Mouse (Mus musculus) limb, embryonic 11.5 days (tissue): ENCODE results near the gene Zfp385c. TPM values are rescaled to one million over a fixed set of nuclear protein-coding genes. Genes with fewer than 3 reads are reported as not detected.

Source experiments
- ATAC-seq: fragments of 200-750 bp; cut with Nextera tagmentation; 2 replicates; pipeline ENCODE4 v1.8.0; 2017; ENCODE audit warnings: low read depth; ENCODE audit not compliant: insufficient number of reproducible peaks, low FRiP score, low TSS enrichment
- DNase-seq: peaks from one replicate; pipeline ENCODE4 v3.0.0-alpha.2; 2015; ENCODE audit warnings: low spot score
- H3K27ac ChIP-seq: fragments of 300-500 bp; sonication (generic); replicated peaks from 2 replicates; pipeline ENCODE4 v1.5.1; 2014; ENCODE audit warnings: low read depth, mild to moderate bottlenecking, low read length
- H3K27me3 ChIP-seq: fragments of 300-500 bp; sonication (generic); 2 replicates; pipeline ENCODE4 v1.6.1; 2014; ENCODE audit warnings: mild to moderate bottlenecking, low read length, mixed read lengths; ENCODE audit not compliant: control insufficient read depth, insufficient read depth
- H3K36me3 ChIP-seq: fragments of 300-500 bp; sonication (generic); 2 replicates; pipeline ENCODE4 v1.6.1; 2014; ENCODE audit warnings: mild to moderate bottlenecking, low read length, moderate library complexity, mixed read lengths; ENCODE audit not compliant: control insufficient read depth, insufficient read depth
- H3K4me1 ChIP-seq: fragments of 300-500 bp; sonication (generic); 2 replicates; pipeline ENCODE4 v1.6.1; 2014; ENCODE audit warnings: low read length, mixed read lengths; ENCODE audit not compliant: control insufficient read depth, insufficient read depth
- H3K4me2 ChIP-seq: fragments of 300-500 bp; sonication (generic); 2 replicates; pipeline ENCODE4 v1.6.1; 2014; ENCODE audit warnings: low read depth, mild to moderate bottlenecking, moderate library complexity; ENCODE audit not compliant: severe bottlenecking
- H3K4me3 ChIP-seq: fragments of 300-500 bp; sonication (generic); 2 replicates; pipeline ENCODE4 v1.5.1; 2014; ENCODE audit warnings: low read depth, low read length
- H3K9ac ChIP-seq: fragments of 300-500 bp; sonication (generic); 2 replicates; pipeline ENCODE4 v1.6.1; 2014; ENCODE audit warnings: mild to moderate bottlenecking, low read length
- H3K9me3 ChIP-seq: fragments of 300-500 bp; sonication (generic); 2 replicates; pipeline ENCODE4 v1.6.1; 2016; ENCODE audit warnings: low read length; ENCODE audit not compliant: control insufficient read depth
- WGBS: fragments of 180-500 bp; shearing (Covaris S2); extraction: QIAGEN DNeasy Blood & Tissue Kit; methylation state at CpG from one replicate; pipeline ENCODE4 v1.1.7; 2014; 5-methylcytosine and 5-hydroxymethylcytosine counted together
- polyA plus RNA-seq: library from polyadenylated mRNA; unstranded; fragments of >200 nt; fragmentation: Nextera tagmentation; extraction: Ambion mirVana; gene quantifications from 2 replicates; pipeline ENCODE4 v1.2.1, GENCODE M21; 2014

The Zfp385c gene
- polyA plus RNA-seq, 1 experiment from 2014 or later: 0.19 TPM

GRCm38 (mm10) chr11:100577852-100578599 is 114.2 kb downstream of the Zfp385c start:
- WGBS: 86% methylated on average over 8 of the region's 8 CpGs
- ATAC-seq: no peak
- H3K36me3 ChIP-seq: peaks cover 11% of the 10 kb centered on the region
- no peak for DNase-seq
- H3K27me3 ChIP-seq: no peaks in the 10 kb centered on the region
- no peak overlapping the region for H3K9ac ChIP-seq
- H3K9me3 ChIP-seq: no peaks in the 10 kb centered on the region
- no peak overlapping the region for H3K4me3 ChIP-seq
- H3K4me2 ChIP-seq: no peak overlapping the region
- H3K4me1 ChIP-seq: no peaks in the 10 kb centered on the region
- no peak overlapping the region for H3K27ac ChIP-seq

Other genes starting within 250 kb of the Zfp385c start
- 13.8 and 15.7 TPM in 2 replicates for gene Klhl11, start 219.7 kb downstream of the Zfp385c start, polyA plus RNA-seq
- 182 and 195 TPM in 2 replicates for gene Acly, start 164.5 kb downstream of the Zfp385c start, polyA plus RNA-seq
- gene Ttc25, start 146.8 kb downstream of the Zfp385c start, polyA plus RNA-seq: 0.62 and 1.1 TPM in 2 replicates
- gene Cnp, start 117.6 kb downstream of the Zfp385c start, polyA plus RNA-seq: 21.9 and 23.8 TPM in 2 replicates
- 80.9 and 90.2 TPM in 2 replicates for gene Nkiras2, start 73.2 kb downstream of the Zfp385c start, polyA plus RNA-seq
- gene Dnajc7, start 72.3 kb downstream of the Zfp385c start, polyA plus RNA-seq: 69.9 and 98.4 TPM in 2 replicates
- 2.0 and 2.8 TPM in 2 replicates for gene Dhx58, start 11.8 kb upstream of the Zfp385c start, polyA plus RNA-seq
- gene Kat2a, start 20.0 kb upstream of the Zfp385c start, polyA plus RNA-seq: 60.1 and 68.9 TPM in 2 replicates
- 0.24 and 0.41 TPM in 2 replicates for gene Hspb9, start 21.4 kb upstream of the Zfp385c start, polyA plus RNA-seq
- gene Rab5c, start 45.8 kb upstream of the Zfp385c start, polyA plus RNA-seq: 45.8 and 68.7 TPM in 2 replicates
- not detected in 2 replicates for gene Kcnh4, start 67.5 kb upstream of the Zfp385c start, polyA plus RNA-seq
- gene Hcrt, start 70.5 kb upstream of the Zfp385c start, polyA plus RNA-seq: not detected in 2 replicates
- 2.6 and 2.8 TPM in 2 replicates for gene Ghdc, start 78.5 kb upstream of the Zfp385c start, polyA plus RNA-seq
- 16.9 and 19.7 TPM in 2 replicates for gene Stat5b, start 158.3 kb upstream of the Zfp385c start, polyA plus RNA-seq
- 1.9 and 2.0 TPM in 2 replicates for gene Stat5a, start 166.9 kb upstream of the Zfp385c start, polyA plus RNA-seq
- gene Stat3, start 247.1 kb upstream of the Zfp385c start, polyA plus RNA-seq: 37.1 and 39.4 TPM in 2 replicates